Mouse (Mus musculus) gastrocnemius, postnatal 14 days (tissue): ENCODE data around the gene Isl1. TPM values are rescaled to one million over a fixed set of nuclear protein-coding genes. Genes with fewer than 3 reads are reported as not detected.

Experiments
- DNase-seq: peaks from one replicate; pipeline ENCODE4 v3.0.0; 2021; ENCODE audit warnings: mixed read lengths
- intact Hi-C: fragments of 180-260 bp; cut with DNase I; formaldehyde crosslinking; loops from one replicate; pipeline ENCODE4 v1.15.1; 2025; ENCODE audit warnings: low total_unique reads
- long read RNA-seq, 2 experiments: library from polyadenylated mRNA; stranded (forward); transcript quantifications; one replicate each; pipeline ENCODE4 v2.0.0; 2021
- total RNA-seq, 2 experiments: library from RNA; stranded (reverse); gene quantifications; 2 replicates each; pipeline ENCODE4 v1.2.3; 2021

Gene Isl1
- total RNA-seq: 1 to 10 TPM in 1 of 2 experiments, under 1 TPM in 1; 0.41 to 1.3 TPM
- long read RNA-seq, experiment 1: 0 reads
- long read RNA-seq, experiment 2: 0 reads

GRCm38 (mm10) chr13:116309584-116310462 lies at the start of gene Isl1:
Gene Isl1 (minus strand): TSS chr13:116309689.
- DNase-seq: peak; percentile 75
- intact Hi-C loops: no loop called here

- DNase-seq: no peak
- intact Hi-C loops: no loop called here
Observed at GRCm38 (mm10) chr13:116335763-116336162, 26.3 kb upstream of the Isl1 start.

- DNase-seq: no peak
- intact Hi-C loops: no loop called here
Observed at GRCm38 (mm10) chr13:116313636-116314530, 4.4 kb upstream of the Isl1 start.

- no peak for DNase-seq
- intact Hi-C loops: no loop called here
Observed at GRCm38 (mm10) chr13:116311871-116312720, 2.6 kb upstream of the Isl1 start.

- intact Hi-C loops: no loop called here
- DNase-seq: no peak
Observed at GRCm38 (mm10) chr13:116311011-116311410, 1.5 kb upstream of the Isl1 start.

GRCm38 (mm10) chr13:116310463-116310765 lies 925 bp upstream of the Isl1 start:
- DNase-seq: no peak
- intact Hi-C loops: no loop called here

- intact Hi-C loops: no loop called here
Observed at GRCm38 (mm10) chr13:116308933-116309583, 431 bp downstream of the Isl1 start.

GRCm38 (mm10) chr13:116308121-116308932 lies 1.2 kb downstream of the Isl1 start:
- intact Hi-C loops: no loop called here
- no peak for DNase-seq

More at GRCm38 (mm10) chr13:116308933-116309583, 431 bp downstream of the Isl1 start:
- DNase-seq: no peak

- intact Hi-C loops: no loop called here
Observed at GRCm38 (mm10) chr13:116306591-116306990, 2.9 kb downstream of the Isl1 start.

GRCm38 (mm10) chr13:116305721-116306120 lies 3.8 kb downstream of the Isl1 start:
- intact Hi-C loops: no loop called here
- no peak for DNase-seq

More at GRCm38 (mm10) chr13:116306591-116306990, 2.9 kb downstream of the Isl1 start:
- DNase-seq: no peak

- intact Hi-C loops: no loop called here
Observed at GRCm38 (mm10) chr13:116304713-116305470, 4.6 kb downstream of the Isl1 start.

GRCm38 (mm10) chr13:116303766-116304165 lies 5.7 kb downstream of the Isl1 start:
- intact Hi-C loops: no loop called here
- no peak for DNase-seq

More at GRCm38 (mm10) chr13:116304713-116305470, 4.6 kb downstream of the Isl1 start:
- no peak for DNase-seq

GRCm38 (mm10) chr13:116302861-116303260 lies 6.6 kb downstream of the Isl1 start:
- intact Hi-C loops: no loop called here
- no peak for DNase-seq

- intact Hi-C loops: no loop called here
- DNase-seq: no peak
Observed at GRCm38 (mm10) chr13:116301706-116302105, 7.8 kb downstream of the Isl1 start.

- intact Hi-C loops: no loop called here
- no peak for DNase-seq
Observed at GRCm38 (mm10) chr13:116299241-116299640, 10.2 kb downstream of the Isl1 start.

GRCm38 (mm10) chr13:116298641-116299170 lies 10.8 kb downstream of the Isl1 start:
- intact Hi-C loops: no loop called here
- DNase-seq: no peak

- intact Hi-C loops: no loop called here
- DNase-seq: no peak
Observed at GRCm38 (mm10) chr13:116298001-116298400, 11.5 kb downstream of the Isl1 start.
